Mouse (Mus musculus) cerebellum, adult 8-10 months (tissue): ENCODE measurements around the gene Frmd8.
A peak's percentile ranks its signal among the peaks of the same experiment; 100 is the strongest.

Source experiments
- DNase-seq: peaks from one replicate; pipeline ENCODE4 v3.0.0; 2022

Frmd8 gene

DNA sequence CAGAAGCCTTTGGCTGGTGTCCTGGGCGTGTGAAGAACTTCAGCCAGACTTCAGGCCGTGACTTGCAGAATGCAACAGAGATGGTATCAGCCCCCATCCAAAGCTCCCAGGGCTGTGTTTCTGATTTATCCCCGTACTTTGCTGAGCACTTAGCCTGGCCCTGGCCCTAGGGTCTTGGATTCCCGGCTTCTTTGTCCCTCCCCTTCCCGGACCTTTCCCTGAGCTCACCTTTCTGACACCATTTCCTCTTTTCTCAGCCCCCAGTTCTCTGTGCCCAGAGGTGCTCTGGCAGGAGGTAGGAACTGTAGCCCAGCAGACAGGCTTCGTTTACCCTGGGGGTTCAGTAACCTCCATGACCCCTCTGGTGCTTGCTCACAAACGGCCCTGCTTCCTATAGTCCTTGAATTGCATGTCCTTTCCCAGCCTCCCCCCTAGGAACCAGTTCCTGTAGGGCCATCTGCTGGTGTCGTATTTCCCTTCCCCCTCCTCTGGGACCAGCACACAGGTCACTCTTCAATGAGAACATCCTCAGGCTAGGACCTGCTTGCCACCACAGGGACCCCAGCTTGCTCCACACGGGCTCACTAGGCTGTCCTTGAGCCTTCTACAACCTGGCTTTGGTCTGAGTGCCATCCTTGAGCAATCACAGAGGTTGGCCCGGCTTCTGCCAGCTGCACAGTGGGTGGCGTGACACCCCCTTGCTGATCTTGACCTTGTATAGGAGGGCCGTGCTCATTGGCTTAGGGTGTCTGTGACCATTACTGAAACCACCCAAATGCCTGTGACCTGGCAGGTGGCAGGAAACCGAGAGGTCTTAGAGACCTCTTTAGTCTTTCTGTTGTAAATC lies 26.0 kb downstream of the Frmd8 start:
- peak; percentile 60 for DNase-seq

DNA sequence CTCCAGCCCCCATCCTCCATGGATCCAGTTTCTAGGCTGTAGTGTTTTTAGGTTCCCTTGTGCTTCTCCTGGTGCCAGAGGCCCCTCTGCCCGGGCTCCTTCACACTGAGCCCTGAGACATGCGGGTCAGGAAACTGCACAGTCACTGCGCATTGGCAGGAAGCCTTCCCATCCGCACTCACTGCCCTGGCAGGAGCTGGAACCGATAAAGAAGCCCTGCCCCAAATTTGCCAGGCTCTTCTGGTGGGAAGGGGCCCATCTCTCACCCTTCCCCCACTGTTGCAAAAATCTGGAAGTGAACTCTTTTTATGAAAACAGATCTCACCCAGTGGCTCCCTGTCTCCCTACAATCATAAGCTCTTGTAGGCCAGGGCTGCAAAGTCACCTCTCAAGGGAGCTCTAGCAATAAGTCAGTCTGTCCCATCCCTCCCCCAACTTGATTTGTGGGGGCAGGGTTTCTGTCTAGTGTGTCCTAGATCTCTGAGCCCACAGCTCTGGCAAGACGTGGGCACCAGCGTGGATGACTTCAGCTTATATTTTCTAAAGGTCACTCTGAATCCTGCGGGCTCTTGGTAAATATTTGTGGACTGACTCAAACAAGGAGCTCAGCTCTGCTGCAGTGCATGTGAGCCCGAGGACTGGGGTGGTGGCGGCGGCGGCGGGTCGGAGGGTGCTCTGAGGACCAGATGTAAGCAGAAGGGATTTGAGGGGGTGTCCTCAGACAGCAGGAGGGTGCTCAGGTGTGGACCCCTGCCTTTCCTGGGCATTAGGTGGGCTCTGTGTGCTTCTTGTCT lies 26.8 kb downstream of the Frmd8 start:
- DNase-seq, result peak; percentile 72

DNA sequence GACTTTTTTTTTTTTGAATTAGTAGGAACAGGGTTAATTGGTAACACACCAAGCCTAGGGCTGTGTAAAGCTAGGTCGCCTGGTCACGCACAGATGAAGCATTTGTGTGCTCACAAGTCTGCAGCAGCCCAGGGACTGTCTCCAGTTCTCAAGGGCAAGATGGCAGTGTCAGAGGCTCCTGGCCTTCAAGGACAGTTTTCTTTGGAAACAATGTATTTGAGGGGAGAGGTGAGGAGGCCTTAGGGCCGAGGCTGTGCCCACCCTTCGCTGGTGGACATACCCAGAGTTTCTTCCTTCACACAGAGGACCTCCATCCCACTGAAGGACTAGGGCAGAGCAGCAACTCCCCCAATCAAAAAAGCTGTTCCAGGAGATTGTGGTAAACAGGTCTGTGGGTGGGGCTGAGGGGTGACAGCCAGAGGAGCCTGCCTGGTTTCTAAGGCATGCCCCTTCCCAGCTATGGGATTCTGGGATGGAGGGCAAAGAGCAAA lies 27.7 kb downstream of the Frmd8 start:
- DNase-seq, result peak; percentile 55

DNA sequence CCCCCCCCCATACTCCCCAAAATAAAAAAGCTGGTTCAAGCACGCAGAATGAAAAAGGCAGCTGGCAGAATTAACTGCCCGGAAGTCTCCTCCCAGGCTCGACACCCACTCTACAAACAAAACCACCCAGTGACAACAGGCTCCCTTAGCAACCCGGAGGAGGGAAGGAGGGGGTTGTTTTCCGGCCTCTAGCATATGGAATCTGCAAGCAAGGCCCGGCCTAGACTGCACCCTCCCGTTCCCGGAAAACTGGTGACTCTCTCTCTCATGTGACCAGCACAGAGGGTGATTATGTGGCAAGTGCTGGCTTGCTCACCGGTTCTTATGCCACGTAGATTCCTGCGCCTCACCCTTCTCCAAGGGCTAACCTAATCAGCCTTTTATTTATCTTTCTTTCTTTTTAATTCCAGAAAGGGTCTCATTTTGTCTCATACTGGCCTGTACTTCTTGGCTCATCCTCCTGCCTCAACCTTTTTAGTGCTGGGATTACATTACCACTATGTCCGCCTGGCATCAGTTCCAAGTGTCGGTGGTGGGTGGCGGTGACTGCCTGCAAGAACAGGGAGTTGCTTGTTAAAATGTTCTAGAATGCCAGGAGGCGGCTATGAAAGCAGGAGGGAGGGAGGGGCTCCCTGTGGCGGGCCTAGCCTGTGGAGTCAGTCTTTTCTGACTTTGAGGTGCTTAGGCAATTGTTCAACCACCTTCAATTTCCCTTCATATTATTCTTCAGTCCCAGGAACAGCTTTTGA lies 28.3 kb downstream of the Frmd8 start:
- peak; percentile 86 for DNase-seq

DNA sequence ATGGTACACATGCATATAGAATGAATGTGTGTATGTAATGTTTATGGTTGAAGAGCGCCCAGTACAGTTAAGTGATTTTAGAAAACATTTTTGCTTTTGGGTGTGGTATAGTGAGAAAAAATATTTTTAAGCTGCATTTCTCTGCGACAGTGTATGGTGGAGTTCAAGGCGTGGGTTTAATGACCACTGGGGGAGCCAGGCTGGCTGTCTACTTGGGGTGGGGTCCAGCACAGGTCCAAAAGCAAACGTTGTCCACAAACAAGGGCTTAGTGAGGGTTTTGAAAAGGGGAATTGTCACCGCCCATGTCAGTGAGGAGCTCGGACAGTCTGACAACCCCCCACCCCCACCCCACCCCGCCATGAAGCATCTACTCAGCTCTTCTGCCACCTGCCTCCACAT lies 28.9 kb downstream of the Frmd8 start:
- peak; percentile 64 for DNase-seq

DNA sequence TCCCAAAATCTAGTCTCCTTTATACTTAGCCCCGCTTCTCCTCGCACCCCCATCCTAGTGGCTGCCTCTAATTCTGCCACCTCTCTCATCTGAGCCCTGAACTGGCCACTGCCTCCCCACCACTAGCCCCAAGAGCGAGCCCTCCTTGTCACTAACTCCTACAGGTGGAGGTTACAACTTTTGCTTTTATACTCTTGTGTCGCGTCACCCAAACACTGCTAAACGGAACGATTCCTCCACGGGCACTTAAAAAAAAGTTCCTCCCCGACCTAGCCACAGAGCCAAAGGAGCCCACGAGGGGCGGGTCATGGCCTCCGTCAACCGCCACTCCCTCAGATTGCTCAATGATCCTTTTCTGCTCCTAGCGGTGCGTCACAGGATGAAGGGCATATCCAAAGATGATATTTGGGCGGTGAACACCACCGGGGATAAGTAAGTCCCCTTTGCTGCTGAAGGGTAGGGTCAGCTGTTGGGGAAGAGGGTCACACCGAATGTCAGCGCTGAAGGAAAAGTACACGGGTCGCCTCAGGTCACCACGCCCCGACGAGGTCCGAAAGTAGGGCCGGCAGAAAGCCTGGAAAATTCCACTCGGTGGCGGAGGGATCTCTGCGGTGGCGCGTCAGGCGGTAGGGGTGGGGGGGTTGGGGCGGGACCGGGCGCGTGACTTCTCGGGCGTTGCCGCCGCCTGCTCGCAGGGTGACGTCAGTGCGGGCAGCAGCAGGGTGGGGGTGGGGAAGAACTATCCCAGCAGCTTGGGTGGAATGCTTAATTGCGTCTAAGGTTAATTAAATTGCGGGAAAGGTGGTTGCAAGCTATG lies 29.5 kb downstream of the Frmd8 start:
- DNase-seq, result peak; percentile 93

DNA sequence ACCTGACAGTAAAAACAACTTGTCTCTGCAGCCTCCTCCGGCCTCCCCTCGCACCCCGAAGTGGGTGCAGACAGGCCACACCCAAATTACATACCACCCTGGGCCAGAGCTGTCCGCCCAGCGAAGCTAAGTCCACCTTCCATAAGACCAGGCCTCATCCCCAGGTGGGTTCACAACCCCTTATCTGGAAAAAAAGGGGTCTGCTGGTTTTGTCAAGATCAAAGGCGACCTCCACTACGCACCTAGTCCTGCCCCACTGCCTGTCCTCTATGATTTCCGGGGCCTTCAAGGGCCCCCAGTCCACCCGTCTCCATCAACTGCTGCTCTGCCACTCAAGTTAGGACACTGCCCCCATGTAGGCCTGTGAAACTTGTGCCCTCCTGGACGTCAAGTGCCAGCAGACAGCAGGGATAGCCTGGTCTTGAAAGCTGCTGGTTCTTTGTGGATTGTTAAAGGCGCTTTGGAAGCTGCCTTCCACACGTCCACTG lies 30.2 kb downstream of the Frmd8 start:
- DNase-seq, result peak; percentile 41

DNA sequence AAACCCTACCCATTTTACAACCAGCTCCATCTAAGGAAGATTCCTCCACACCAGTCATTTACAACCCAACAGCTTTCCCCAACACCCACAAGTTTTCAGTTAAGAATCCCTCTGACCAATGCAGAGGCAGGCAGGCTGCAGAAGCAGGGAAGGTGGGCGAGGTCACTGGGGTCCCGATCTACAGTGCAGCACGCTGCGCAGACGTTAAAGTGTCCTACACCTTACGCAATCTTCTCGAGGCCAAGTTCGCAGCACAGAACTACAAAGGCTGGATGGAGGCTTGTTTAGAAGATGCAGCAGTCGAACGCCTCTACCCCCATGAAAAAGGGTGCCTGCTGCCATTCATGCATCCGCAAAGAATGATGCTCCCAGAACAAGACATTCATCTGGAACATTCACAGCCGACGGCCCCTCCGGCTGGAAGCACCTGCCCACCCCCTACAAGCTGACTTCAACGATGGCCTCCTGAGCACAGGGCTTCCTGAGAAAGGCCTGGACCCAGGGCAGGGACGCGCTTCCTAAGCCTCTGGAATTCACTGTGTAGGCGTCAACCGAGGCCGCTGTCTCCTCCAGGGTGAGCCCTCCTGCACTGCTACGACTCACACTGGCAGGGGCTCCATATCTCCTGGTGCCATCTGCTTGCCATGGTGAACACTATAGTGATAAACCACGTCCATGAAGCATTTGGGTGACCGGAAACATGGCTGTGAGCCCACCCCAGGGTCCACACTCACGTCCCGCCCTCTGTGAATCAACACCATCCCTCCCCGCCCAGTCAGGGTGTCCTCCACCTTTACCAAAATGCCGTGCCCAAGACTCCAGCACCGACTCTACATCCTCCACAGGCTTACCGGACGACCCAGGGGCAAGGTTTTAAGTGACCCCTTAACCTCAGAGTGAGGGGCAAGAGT lies 31.0 kb downstream of the Frmd8 start:
- peak; percentile 42 for DNase-seq

DNA sequence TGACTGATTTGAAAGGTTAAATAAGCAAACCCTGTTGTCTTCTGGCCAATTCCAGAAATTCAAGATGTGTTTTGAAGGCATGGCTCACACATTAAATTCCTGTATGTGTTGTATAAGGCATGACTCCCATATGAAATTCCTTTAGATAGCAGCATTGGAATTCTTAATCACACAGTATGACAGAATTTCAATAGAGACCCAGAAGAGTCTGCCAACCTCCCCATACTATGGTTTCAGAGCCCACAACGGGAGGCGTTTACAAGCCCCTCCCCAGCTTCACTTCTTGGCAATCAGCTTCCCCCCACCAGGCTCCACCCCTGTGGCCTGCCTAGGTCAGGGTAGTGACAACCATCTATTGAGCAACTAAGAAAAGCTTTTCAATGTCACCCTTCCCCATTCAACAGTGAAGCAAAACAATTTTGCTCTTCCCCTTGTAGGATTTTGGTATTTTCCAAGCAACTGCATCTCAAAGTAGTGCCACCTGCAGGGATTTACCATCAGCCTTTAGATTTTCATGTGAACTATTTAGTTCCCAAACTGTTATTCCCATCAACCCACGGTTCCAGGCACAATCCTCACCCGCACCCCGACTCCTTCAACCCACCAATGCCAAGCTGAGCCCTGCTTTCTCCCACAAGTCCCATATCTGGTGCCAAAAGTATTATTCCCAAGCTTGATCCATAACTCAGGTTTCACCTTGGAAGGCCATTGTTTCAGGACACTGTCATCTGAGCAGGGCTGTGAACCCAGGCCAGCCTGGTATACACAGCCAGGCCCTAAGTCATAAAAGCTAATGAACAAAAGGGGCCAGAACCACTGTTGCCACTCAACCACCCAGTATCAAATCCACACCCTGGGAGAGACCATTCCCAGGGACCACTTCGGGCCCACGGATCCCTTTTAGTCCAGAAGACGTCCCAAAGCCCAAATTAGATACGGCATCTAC lies 32.0 kb downstream of the Frmd8 start:
- DNase-seq, result no peak

DNA sequence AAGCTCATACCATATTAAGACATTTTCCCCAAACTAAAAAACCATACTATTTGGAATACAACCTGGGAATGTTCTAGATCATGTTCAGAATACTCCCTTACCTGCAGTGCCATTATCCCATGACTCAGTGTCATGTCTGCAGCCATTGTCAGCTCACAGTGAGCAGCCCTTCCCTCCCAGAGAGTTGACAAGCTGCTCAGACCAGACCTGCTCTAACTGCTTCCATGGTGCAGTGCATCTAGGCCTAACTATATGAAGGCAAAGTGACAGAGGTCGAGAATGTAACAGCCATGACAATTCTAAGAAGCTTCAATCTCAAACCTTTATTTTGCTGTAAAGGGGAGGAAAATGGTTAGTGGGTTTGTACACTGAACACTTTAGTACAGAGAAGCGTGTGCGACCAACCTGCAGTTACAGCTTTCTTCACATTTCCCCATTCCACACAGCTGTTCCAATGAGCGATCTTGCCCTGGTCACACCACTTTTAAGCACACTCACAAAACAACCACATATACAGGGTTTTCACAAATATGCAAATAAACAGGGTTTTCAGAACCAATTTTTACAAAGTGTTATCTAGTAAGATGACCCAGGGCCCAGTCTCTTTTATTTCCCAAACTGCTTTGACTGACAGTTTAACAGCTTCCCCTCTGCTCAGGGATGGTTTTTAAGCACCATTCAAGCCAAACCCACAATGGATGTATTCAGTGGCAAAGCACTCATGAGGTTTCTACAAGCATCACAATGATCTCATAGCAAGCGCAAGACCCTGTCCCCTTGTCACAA lies 32.9 kb downstream of the Frmd8 start:
- no peak for DNase-seq

DNA sequence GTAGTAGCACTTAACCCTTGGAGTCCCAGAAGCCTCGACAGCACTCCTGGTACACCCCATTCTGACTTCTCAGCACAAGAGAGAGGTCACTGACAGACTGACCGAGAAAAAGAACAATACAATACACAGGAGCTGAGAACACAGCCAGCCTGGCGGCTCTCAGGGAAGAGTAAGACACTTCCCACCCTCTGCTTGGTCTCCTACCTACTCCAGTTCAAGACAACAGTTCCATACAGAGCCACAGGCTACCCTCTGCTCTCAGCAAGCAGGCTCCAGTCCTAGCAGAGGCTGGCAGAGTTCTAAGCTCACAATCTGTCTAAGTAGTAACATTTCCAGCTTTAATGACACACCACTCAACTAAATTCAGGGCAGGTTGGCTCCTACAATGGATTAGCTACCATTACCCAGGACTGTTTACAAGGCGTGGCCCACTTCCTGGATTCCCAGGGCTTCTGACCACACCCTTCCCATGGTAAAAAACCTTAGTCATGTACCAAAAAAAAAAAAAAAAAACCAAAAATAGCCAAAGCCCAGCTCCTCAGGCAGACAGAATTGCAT lies 33.6 kb downstream of the Frmd8 start:
- DNase-seq, result no peak

DNA sequence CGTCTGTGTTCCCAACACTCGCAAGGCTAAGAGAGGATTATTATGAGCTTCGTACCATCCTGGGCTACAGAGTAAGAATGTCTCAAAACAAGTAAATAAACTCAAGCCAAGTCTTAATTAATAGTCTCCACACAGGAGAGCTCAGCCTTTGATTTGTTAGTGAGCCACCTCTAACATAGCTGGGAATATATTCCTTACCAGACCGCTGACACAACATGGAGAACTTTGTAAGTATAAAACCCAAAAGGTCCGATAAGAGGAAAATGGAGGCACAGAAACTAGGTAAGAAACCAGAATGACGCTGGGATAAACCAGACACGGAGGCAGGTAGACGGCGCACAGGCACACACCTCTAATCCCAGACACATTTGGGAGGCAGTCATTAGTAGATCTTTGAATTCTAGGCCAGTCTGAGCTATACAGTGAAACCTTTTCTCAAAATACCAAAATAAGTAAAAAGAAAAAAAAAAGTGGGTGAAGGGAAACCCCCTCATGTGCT lies 34.1 kb downstream of the Frmd8 start:
- DNase-seq, result no peak

DNA sequence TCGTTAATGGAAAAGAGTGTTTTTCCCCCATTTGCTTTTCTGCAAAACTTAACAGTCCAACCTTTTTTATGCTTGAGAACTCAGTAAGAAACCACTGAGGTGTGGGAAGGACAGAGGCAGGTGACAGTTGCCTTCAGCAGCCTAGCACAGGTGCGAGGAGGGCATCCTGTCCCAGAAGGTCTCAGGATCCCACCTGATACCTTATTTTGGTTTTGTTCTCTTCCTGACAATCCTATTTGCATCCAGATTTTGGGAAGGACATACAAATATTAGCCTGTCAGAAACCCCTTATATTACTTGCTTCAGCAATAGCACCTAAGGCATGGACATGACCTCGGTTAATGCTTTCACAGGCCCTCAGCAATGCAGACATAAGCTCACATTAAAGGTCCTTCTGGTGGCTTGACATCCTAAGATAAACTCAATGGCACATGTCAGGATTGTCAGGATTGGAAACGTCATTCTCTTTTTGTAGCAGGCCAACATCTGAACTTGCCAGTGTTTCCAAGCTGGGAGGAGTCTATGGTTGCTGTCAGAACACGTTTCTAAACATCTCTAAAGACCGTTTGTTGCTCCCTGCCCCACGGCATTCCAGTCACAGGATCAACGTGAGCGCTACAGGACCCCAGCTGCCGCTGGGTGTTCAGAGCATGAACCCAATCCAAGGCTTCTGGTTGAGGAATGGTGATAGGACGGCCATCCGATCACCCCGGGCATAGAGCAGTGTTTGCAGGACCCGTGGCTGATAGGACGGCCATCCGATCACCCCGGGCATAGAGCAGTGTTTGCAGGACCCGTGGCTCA lies 34.8 kb downstream of the Frmd8 start:
- no peak for DNase-seq

DNA sequence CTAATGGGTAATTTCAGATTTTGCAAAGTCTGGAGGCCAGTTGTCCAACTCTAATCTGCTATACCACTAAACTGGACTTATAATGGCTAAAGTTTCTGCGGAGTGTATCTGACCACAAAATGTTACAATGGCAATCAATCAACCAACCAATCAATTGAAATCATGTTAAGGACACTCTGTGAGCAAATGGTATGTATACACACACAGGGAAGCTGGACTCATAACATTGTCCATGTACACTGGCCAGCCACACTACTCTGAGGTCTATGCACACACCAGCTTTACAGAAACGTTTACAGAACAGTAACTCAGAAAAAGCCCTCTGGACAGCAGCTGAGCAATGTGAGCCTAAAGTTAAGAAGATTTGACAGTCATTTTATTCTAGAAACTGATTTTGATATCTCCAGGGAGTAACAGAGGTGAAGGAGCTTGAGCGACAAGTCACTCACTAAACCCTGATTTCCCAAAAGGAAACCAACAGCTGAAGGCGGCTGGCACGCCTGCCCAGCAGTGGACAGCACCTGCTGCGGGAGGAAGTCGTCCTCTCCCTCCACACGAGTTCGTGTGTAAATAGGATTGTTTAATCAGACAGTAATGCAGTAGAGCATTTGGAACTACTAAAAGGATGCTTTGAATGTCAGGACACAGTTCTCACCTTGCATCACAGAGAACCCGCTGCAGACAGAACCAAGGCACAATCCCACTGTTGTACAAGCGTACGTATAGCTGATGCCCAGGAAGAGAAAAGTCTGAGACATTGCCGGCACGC lies 35.6 kb downstream of the Frmd8 start:
- DNase-seq, result no peak

DNA sequence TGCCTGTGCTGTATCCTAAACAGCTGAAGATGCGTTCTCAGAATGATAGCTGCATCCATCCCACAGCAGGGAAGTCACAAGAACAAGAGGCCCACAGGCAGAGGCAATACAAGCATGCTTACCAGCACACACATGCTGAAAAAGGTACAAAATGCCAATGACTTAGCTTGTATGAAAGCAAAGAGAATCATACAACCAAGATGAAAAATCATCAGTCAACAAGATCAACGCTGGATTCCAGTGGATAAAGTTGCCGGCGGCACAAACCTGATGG lies 36.2 kb downstream of the Frmd8 start:
- DNase-seq, result no peak

DNA sequence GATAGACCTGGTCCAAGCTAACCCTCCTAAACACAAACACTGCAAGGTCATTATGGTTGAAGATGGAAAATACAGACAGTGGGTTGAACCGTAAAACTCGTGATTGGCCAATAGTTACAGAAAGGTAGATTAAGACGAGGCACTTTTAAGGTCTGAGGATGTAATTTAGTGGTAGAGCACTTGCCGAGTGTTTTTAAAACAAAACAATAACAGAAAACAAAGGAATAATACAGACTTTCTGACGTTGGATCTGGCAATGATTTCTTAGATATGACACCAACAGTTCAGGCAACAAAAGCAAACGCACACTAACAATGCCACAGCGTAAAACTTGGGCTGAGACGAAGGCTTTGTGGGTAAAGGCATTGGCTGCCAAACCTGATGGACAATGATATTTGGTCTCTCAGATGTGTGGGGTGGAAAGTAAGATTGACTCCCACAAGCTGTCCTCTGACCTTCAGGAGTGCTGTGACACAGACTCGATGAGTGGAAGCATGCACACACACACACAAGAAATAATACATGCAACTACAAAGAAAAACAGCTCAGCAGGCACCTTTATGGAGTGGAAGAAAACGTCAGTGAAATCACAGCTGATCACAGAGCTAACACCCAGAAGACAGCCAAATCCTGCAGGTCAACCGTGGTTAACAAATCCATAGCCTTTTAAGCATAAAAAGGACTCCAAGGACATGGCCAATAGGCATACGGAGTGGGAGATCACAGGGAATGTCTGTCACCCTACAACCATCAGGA lies 36.8 kb downstream of the Frmd8 start:
- no peak for DNase-seq
